Mouse (Mus musculus): Measurements from ENCODE around the gene Olfr133. TPM values are rescaled to one million over a fixed set of nuclear protein-coding genes. Genes with fewer than 3 reads are reported as not detected.
"Not testable (repeated sequence)": the region's sequence is repeated elsewhere in the genome, so short reads cannot be mapped to it uniquely, and the experiment has no call there.

Gene Olfr133
- total RNA-seq (2015) (not detected in 2 replicates), total RNA-seq (2017) (not detected in 2 replicates)

DNA sequence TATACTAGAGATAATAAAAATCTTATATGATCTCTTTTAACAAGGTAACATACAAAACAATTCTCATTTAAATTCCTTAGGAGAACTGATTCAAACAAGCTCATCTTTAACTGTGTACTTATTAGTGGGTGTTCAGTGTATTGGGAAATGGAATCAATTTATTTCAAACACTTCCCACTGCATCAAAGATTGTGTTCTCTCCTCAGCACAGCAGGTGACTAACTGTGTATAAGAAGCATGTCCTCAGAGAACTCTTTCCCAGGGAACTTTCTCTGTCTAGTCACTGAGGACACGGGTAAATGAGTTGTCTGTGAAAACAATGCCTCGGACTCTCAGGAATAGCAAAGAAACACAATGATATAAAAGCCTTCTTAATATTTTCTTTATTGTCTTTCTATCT lies at the start of gene Olfr133:
Olfr133 (plus strand) TSS at position 301 of the 400 bp plus-strand sequence.
- no peak for ATAC-seq (ENCODE audit: poor library complexity, severe bottlenecking)

DNA sequence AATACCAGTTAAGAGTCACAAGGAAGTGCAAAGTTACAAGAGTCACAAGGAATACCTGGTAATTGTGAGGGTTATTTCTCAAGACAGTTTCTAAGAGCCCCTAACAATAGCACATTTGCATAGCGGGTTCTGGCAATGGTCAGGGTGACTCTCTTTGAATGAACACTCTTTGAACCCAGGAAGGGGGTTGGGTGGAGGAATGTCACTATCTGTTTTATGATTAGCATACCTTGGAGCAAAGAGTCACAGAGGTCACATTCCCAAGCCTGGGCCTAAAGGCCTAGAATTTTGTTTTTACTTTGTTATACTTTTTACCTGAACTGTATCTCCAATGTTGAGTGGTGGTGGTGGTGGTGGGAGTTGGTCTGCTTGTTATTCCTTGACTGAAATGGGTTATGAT lies 20.9 kb upstream of the Olfr133 start:
- not testable (repeated sequence) for ATAC-seq (ENCODE audit: poor library complexity, severe bottlenecking)

DNA sequence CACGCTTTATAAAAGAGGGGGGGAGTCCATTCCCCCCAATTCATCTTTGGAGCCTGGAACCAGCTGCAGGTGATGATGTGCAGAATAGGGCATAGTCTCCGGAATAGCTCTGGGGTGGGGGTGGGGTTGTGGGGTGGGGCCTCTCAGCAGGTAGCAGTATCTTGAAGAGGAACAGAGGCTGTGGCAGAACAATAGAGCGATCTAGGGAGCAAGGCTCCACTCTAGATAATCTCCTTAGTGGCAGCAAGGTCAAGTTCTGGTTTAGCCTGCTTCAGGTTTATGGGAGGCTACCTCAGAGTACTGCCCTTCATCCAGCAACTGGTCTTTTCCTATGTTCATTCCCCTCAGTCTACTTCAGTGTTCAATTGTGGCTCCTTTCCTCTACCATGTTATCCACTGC lies 19.7 kb upstream of the Olfr133 start:
- not testable (repeated sequence) for ATAC-seq (ENCODE audit: poor library complexity, severe bottlenecking)

DNA sequence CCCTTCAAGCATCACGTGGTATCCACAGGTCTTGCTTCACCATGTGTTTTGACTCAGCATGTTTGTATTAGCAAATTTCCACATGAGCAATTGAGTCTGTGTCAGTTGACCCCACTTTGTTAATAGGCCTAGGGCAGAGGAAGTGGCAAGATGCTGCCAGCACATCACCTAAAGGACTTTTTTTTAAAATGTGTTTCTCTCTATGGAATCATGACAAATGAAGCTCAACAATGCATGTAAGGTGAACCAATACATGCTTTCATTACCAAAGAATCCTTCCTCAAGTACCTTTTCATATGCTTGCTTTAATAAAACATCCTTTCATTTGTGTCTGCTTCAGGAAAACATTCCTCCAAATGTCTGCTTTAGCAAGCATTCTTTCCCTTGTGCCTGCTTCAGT lies 10.7 kb upstream of the Olfr133 start, which contains the start of gene Olfr132:
Olfr132 (minus strand) TSS at position 101 of the 400 bp plus-strand sequence.
- ATAC-seq (ENCODE audit: poor library complexity, severe bottlenecking), result no peak

DNA sequence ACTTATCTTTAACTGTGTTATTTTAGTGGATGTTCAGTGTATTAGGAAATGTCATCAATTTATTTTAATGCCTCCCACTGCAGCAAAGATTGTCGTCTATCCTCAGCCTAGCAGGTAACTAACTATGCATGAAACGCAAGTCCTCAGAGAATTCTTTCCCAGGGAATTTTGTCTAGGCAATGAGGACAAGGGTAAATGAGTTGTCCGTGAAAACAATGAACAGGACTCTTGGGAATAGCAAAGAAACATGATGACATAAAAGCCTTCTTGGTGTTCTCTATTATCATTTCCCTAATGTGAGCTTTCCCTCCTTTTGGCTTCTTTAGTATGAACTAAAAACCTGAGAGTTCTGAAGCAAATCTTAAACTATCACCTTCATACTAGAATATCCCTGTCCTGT lies 26.0 kb downstream of the Olfr133 start, which contains the start of gene Olfr134:
Olfr134 (plus strand) TSS at position 301 of the 400 bp plus-strand sequence.
- ATAC-seq (ENCODE audit: poor library complexity, severe bottlenecking), result no peak

Other genes with a start within 250 kb of the Olfr133 start
- not detected in 2 replicates for gene Olfr127, start 244.8 kb upstream of the Olfr133 start, total RNA-seq (2015)
- gene Olfr127, start 244.8 kb upstream of the Olfr133 start, total RNA-seq (2017), result not detected in 2 replicates
- gene Olfr128, start 224.7 kb upstream of the Olfr133 start, total RNA-seq (2015), result not detected in 2 replicates
- not detected in 2 replicates for gene Olfr128, start 224.7 kb upstream of the Olfr133 start, total RNA-seq (2017)
- not detected in 2 replicates for gene Olfr761, start 192.2 kb upstream of the Olfr133 start, total RNA-seq (2015)
- not detected in 2 replicates for gene Olfr761, start 192.2 kb upstream of the Olfr133 start, total RNA-seq (2017)
- not detected in 2 replicates for gene Olfr129, start 85.2 kb upstream of the Olfr133 start, total RNA-seq (2015)
- gene Olfr129, start 85.2 kb upstream of the Olfr133 start, total RNA-seq (2017), result not detected in 2 replicates
- not detected in 2 replicates for gene Olfr130, start 81.4 kb upstream of the Olfr133 start, total RNA-seq (2015)
- gene Olfr130, start 81.4 kb upstream of the Olfr133 start, total RNA-seq (2017), result not detected in 2 replicates
- not detected in 2 replicates for gene Olfr131, start 56.6 kb upstream of the Olfr133 start, total RNA-seq (2015)
- not detected in 2 replicates for gene Olfr131, start 56.6 kb upstream of the Olfr133 start, total RNA-seq (2017)
- gene Olfr132, start 10.8 kb upstream of the Olfr133 start, total RNA-seq (2015), result not detected in 2 replicates
- gene Olfr132, start 10.8 kb upstream of the Olfr133 start, total RNA-seq (2017), result not detected in 2 replicates
- gene Olfr134, start 26.1 kb downstream of the Olfr133 start, total RNA-seq (2015), result not detected in 2 replicates
- not detected in 2 replicates for gene Olfr134, start 26.1 kb downstream of the Olfr133 start, total RNA-seq (2017)
- not detected in 2 replicates for gene Olfr135, start 59.1 kb downstream of the Olfr133 start, total RNA-seq (2015)
- not detected in 2 replicates for gene Olfr135, start 59.1 kb downstream of the Olfr133 start, total RNA-seq (2017)
- gene Olfr138, start 115.8 kb downstream of the Olfr133 start, total RNA-seq (2015), result not detected in 2 replicates
- gene Olfr138, start 115.8 kb downstream of the Olfr133 start, total RNA-seq (2017), result not detected in 2 replicates
- not detected in 2 replicates for gene Olfr137, start 162.3 kb downstream of the Olfr133 start, total RNA-seq (2015)
- not detected in 2 replicates for gene Olfr137, start 162.3 kb downstream of the Olfr133 start, total RNA-seq (2017)
- not detected in 2 replicates for gene Olfr136, start 184.6 kb downstream of the Olfr133 start, total RNA-seq (2015)
- gene Olfr136, start 184.6 kb downstream of the Olfr133 start, total RNA-seq (2017), result not detected in 2 replicates

Data from megakaryocyte, adult 5-6 weeks (primary cell).